Mouse (Mus musculus) bone marrow macrophage, adult 2 months (primary cell): ENCODE results near the gene Gm11444.

ENCODE experiments used
- CTCF ChIP-seq: IDR thresholded peaks from 2 replicates; pipeline ENCODE4 v1.5.1; 2012; ENCODE audit warnings: low read depth, mild to moderate bottlenecking, low read length, moderate library complexity
- POLR2A ChIP-seq: IDR thresholded peaks from 2 replicates; pipeline ENCODE4 v1.6.1; 2012; ENCODE audit warnings: mild to moderate bottlenecking, low read depth, low read length, borderline replicate concordance

- no peak for TF ChIP-seq POLR2A
- TF ChIP-seq CTCF = no peak
These were observed 43.4 kb upstream of the Gm11444 start for GRCm38 (mm10) chr11:85893400-85894135.
